Mouse (Mus musculus) erythroblast, embryonic 14.5 days (primary cell): ENCODE measurements around the gene Tyk2. TPM values are rescaled to one million over a fixed set of nuclear protein-coding genes. Genes with fewer than 3 reads are reported as not detected.
A peak's percentile ranks its signal among the peaks of the same experiment; 100 is the strongest.

ENCODE experiments used
- H3K27me3 ChIP-seq: 2 replicates; pipeline ENCODE4 v1.6.1; 2012; ENCODE audit warnings: inconsistent platforms; ENCODE audit not compliant: control insufficient read depth
- H3K36me3 ChIP-seq: 2 replicates; pipeline ENCODE4 v1.6.1; 2012; ENCODE audit warnings: mild to moderate bottlenecking, inconsistent platforms; ENCODE audit not compliant: control insufficient read depth
- H3K4me1 ChIP-seq: 2 replicates; pipeline ENCODE4 v1.6.1; 2012; ENCODE audit warnings: inconsistent platforms; ENCODE audit not compliant: control insufficient read depth
- H3K4me3 ChIP-seq: replicated peaks from 2 replicates; pipeline ENCODE3; 2012; ENCODE audit warnings: moderate library complexity, mild to moderate bottlenecking, inconsistent platforms
- H3K9me3 ChIP-seq: 2 replicates; pipeline ENCODE4 v1.6.1; 2012; ENCODE audit warnings: low read length, inconsistent platforms, mixed read lengths; ENCODE audit not compliant: control insufficient read depth
- GATA1 ChIP-seq: IDR thresholded peaks from 2 replicates; pipeline ENCODE4 v1.6.1; 2012; ENCODE audit warnings: low read length, inconsistent platforms, mixed read lengths
- TAL1 ChIP-seq: IDR thresholded peaks from 3 replicates; pipeline ENCODE4 v1.6.1; 2012; ENCODE audit warnings: low read length, inconsistent platforms, mixed read lengths
- polyA plus RNA-seq: library from polyadenylated mRNA; stranded (reverse); fragments of >175 nt; gene quantifications from 2 replicates; pipeline ENCODE4 v1.2.3, GENCODE M21; 2012

The Tyk2 gene
- polyA plus RNA-seq, 1 experiment: 0.26 TPM

GRCm38 (mm10) chr9:21102076-21102475 lies 29.0 kb downstream of the Tyk2 start:
- Histone ChIP-seq H3K4me3 (no peak overlapping the region), H3K36me3 (peaks cover 50% of the 10 kb centered on the region), H3K27me3 (no peaks in the 10 kb centered on the region), H3K4me1 (peaks cover 71% of the 10 kb centered on the region), H3K9me3 (no peaks in the 10 kb centered on the region)
- TF ChIP-seq TAL1: no peak
- no peak for TF ChIP-seq GATA1

DNA sequence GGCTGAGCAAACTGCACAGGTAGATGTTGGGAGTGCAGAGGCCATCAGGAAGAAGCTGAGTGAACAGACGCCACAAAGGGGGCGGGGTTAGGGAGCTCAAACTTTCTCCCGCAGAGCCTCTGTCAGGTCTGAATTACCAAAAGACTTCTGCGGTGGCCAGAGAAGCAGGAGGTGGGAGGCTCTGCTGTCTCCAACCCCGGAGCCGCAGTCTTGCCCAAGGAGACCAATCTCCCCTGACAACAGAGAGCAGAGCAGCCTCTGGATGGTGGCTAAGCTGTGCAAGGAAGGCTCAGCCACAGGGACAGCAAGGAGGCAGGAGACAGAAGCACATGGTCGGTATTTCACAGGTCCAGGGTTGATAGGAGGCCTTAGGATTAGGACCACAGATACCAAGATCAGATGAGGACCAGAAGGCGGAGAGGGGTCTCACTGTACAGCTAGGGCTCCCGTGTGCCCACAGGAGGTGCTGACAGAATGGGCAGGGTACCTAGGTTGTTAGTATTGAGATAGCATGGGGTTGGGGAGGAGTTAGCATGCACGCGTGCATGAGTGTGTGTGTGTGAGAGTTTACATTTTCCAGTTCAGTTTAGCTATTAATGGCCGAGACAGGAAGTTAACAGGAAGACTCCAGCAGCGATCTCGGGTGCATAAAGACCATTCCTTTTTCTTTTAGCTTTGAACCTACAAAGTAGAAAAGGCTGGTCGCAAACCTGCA lies 30.4 kb downstream of the Tyk2 start:
- Histone ChIP-seq H3K9me3 (no peaks in the 10 kb centered on the region), H3K4me3 (peak overlapping the region; percentile 3), H3K27me3 (no peaks in the 10 kb centered on the region), H3K4me1 (peaks cover 59% of the 10 kb centered on the region), H3K36me3 (peaks cover 51% of the 10 kb centered on the region)
- TF ChIP-seq TAL1 (no peak), GATA1 (no peak)

DNA sequence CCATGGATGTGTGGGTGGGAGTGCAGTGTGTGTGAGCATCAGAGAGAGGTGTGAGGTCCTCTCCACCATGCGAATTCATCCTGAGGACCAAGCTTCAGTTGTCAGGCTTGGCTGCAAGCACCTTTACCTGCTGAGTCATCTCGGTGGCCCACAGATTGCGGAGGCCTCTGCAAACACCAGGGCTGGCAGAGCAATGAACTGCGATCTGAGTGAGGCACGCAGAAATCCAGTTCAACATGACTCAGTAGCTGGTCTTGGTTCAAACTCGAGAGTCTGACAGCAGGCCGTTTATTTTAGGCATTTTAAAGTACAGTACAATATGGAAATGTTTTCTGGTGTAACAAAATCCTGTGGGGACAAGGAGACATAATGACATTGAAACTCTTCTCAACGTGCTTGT lies 33.2 kb downstream of the Tyk2 start:
- peaks cover 51% of the 10 kb centered on the region for H3K36me3 ChIP-seq
- H3K4me1 ChIP-seq: peaks cover 50% of the 10 kb centered on the region
- no peaks in the 10 kb centered on the region for H3K27me3 ChIP-seq
- H3K4me3 ChIP-seq: no peak overlapping the region
- H3K9me3 ChIP-seq: no peaks in the 10 kb centered on the region
- no peak for TF ChIP-seq GATA1
- TF ChIP-seq TAL1: no peak

DNA sequence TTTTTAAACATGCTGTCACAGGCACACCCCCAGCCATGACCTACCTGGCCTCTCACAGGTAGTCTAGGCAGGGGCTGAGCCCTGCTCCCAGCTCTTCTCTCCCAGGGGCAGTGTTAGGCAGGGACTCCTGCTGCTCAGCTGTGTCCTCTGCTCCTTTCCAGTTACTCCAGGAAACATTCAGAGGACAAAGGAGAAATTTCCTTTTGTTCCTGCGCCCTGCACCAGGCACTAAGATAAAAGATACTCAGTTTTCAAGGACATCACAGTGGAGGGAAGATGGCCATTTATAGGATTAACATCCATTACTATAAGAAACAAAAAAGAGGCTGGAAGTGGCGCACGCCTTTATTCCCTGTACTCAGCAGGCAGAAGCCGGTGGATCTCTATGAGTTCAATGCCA lies 35.1 kb downstream of the Tyk2 start:
- Histone ChIP-seq H3K27me3 (no peaks in the 10 kb centered on the region), H3K4me1 (peaks cover 59% of the 10 kb centered on the region), H3K36me3 (peaks cover 38% of the 10 kb centered on the region), H3K4me3 (no peak overlapping the region), H3K9me3 (no peaks in the 10 kb centered on the region)
- TF ChIP-seq GATA1: no peak
- no peak for TF ChIP-seq TAL1

- Histone ChIP-seq H3K4me1 (peaks cover 63% of the 10 kb centered on the region), H3K27me3 (no peaks in the 10 kb centered on the region), H3K4me3 (no peak overlapping the region), H3K9me3 (no peaks in the 10 kb centered on the region), H3K36me3 (peaks cover 56% of the 10 kb centered on the region)
- TF ChIP-seq TAL1: no peak
- TF ChIP-seq GATA1: no peak
Observed at GRCm38 (mm10) chr9:21093423-21093822, 37.6 kb downstream of the Tyk2 start.

DNA sequence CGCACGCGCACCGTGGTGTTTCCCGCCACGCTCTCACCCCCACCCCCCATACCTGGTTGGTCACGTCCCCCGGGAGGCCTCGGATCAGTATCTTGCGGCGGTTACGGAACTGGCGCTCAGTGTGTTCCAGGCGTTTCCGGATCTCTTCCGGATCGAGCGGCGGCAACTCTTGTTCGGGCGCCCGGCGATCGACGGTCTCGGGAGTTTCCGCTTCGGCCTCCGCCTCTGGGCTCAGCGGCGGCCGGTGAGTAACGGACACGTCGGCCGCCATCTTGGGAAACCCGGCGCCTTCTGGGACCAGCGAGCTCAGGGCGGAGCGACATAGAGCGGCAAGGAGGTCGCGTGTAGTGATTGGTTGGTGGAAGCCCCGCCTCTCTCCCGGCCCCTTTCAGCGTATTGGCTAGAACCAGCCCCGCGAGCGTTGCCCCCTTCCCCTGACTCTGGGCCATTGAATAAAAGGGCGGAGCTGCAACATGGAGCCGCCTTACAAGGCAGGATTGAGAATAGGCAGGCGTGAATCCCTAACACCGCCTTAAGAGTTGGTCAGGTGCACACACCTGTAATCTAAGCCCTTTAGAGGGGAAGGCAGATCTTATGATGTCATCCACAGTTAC lies 39.2 kb downstream of the Tyk2 start, which contains the start of the genes Gm38431 and Raver1:
Gene Gm38431 (minus strand): TSS at position 291 of the 614 bp plus-strand sequence.
Gene Raver1 (minus strand): TSS at position 302 of the 614 bp plus-strand sequence.
- H3K36me3 ChIP-seq: peaks cover 70% of the 10 kb centered on the region
- no peak for TF ChIP-seq TAL1
- no peak for TF ChIP-seq GATA1
- H3K4me1 ChIP-seq: peaks cover 59% of the 10 kb centered on the region

DNA sequence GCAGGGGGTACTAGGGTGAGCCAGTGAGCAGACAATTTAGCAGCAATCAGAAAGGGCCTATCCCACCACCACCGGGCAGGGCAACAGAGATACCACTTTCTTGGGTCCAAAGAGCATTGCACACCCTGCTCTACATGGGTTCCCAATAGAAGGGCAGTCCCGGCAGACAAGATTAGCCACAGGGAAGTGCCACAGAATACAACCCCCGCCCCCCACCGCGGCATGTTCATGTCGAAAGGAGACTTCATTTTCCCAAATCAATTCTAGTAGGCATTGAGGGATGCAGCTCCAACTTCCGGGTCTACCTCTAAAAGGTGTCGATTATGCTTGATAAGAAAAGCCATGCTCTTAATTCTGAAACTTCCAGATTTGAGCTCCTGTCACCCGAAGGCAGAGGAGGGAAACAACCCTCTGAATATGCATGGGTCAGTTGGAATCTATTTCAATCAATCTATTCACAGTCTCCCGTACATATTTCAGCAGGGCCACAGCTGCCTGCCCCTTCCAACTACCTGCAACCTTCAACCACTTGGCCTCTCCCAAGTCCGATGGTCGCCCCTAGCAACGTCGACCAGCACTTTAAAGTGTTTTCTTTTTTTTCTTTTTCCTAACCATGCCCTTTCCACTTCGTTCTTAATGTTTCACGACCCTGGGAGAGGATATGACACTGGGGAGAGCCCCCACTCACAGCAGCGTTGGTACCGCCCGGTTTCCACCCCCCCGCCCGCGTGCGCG lies 39.9 kb downstream of the Tyk2 start:
- Histone ChIP-seq H3K27me3 (no peaks in the 10 kb centered on the region), H3K9me3 (no peaks in the 10 kb centered on the region), H3K36me3 (peaks cover 72% of the 10 kb centered on the region), H3K4me3 (peak overlapping the region; percentile 85), H3K4me1 (peaks cover 62% of the 10 kb centered on the region)
- TF ChIP-seq GATA1: no peak
- no peak for TF ChIP-seq TAL1

More for the DNA sequence above, 39.2 kb downstream of the Tyk2 start, which contains the start of the genes Gm38431 and Raver1:
- Histone ChIP-seq H3K27me3 (no peaks in the 10 kb centered on the region), H3K4me3 (peak within 1 kb of the TSS; percentile 85), H3K9me3 (no peaks in the 10 kb centered on the region)

DNA sequence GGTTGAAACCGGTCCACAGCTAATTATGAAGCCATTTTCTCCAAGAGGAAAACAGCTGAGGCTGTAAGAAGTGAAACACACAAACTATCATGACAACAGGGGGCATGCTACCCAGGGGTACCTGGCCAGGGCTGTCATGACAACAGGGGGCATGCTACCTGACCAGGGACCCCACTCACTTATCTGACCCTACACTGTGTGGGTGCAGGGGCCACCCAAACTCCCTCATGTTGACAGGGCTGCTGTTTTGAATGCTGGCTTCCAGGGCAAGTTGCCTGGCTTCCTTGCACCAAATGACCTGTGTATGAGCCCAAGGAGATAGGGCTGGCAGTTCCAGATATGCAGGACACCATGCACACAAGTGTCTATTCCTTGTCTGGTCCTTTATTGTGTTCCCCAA lies 40.5 kb downstream of the Tyk2 start:
- H3K9me3 ChIP-seq: no peaks in the 10 kb centered on the region
- no peak for TF ChIP-seq TAL1
- no peak for TF ChIP-seq GATA1
- H3K4me1 ChIP-seq: peaks cover 68% of the 10 kb centered on the region
- H3K4me3 ChIP-seq: peak overlapping the region; percentile 85
- no peaks in the 10 kb centered on the region for H3K27me3 ChIP-seq
- peaks cover 74% of the 10 kb centered on the region for H3K36me3 ChIP-seq

GRCm38 (mm10) chr9:21083324-21083723 lies 47.7 kb downstream of the Tyk2 start:
- Histone ChIP-seq H3K36me3 (peaks cover 99% of the 10 kb centered on the region), H3K4me3 (no peak overlapping the region), H3K4me1 (peaks cover 50% of the 10 kb centered on the region), H3K27me3 (no peaks in the 10 kb centered on the region), H3K9me3 (no peaks in the 10 kb centered on the region)
- no peak for TF ChIP-seq TAL1
- no peak for TF ChIP-seq GATA1
